Mouse (Mus musculus): ENCODE results near the gene Ubr1. TPM values are rescaled to one million over a fixed set of nuclear protein-coding genes. Genes with fewer than 3 reads are reported as not detected.
"Not testable (repeated sequence)": the region's sequence is repeated elsewhere in the genome, so short reads cannot be mapped to it uniquely, and the experiment has no call there.

Ubr1 gene
- polyA plus RNA-seq, 1 experiment from 2014 or later: 23.4 TPM

DNA sequence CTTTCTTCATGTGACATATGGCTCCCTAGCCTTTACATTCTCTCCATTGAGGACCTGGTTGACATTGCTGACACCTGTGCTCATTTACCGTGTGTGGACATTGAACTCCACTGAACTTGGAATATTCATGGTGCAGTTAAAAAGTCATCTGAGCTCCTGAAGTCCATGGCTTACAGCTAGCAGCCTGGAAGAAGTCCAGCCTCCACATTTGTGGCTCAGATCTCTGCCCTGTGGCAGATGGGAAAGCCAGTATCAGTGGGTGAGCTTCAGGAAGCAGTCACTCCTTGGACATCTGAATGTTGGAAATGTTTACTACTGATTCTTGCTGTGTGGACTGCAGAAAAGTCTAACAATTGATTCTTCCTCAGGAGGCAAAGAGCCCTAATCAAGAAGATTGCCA lies 36.5 kb upstream of the Ubr1 start:
- Histone ChIP-seq H3K4me3 (ENCODE audit: low read depth, low read length) (no peak overlapping the region), H3K9ac (ENCODE audit: low read depth, low read length) (no peak overlapping the region), H3K27me3 (replicated peaks; ENCODE audit: control insufficient read depth, insufficient read depth, low read length) (no peaks in the 10 kb centered on the region), H3K9me3 (ENCODE audit: control insufficient read depth, low read length) (no peaks in the 10 kb centered on the region), H3K4me2 (no peak overlapping the region), H3K36me3 (ENCODE audit: control insufficient read depth, insufficient read depth, low read length) (peaks cover under 1% of the 10 kb centered on the region; the same call in 1 of the 2 replicates), H3K27ac (ENCODE audit: low read depth, low read length) (no peak overlapping the region), H3K4me1 (replicated peaks; ENCODE audit: control insufficient read depth, insufficient read depth, low read length) (peaks cover 5% of the 10 kb centered on the region; the same call in 1 of the 2 replicates)
- no peak for DNase-seq (ENCODE audit: low spot score)
- 82% methylated on average over 1 of the region's 1 CpGs for WGBS
- ATAC-seq (replicated peaks; ENCODE audit: low FRiP score): no peak

DNA sequence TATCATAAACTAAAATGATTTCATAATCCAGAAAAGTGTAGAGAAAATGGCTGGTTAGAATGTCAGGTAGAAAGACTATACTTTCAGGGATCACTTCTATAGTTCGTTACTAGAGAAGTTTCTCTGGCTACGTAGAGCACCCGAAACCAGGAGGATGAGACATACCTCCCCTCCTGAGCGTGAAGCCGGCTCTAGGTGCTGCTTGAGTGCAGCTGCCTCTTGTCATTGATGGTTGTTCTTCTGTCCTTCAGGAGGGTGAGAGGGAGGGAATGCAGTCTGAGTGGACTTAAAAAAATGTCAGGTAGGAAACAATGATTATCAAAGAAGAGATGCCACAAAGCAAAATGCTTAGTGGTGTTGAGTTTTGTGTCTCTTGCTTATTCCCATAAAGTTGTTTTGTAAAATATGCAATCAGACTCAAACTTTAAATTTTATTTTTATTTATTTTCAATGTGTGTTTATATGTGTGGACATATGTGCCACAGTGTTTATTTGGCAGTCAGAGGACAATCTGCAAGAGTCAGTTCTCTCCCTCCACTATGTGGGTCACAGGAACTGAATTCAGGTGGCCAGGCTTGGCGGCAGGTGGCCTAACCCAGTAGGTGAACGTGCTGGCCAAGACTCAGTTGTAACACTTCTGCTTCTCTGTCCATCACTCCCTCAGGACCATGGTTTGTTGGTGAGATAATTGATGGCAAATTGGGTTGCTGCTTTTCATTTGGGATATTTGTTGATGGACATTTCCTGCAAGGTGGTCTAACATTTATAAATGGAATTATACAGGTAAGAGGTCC lies 33.7 kb upstream of the Ubr1 start:
- WGBS: 75% methylated on average over 7 of the region's 7 CpGs
- no peaks in the 10 kb centered on the region for H3K9me3 ChIP-seq (ENCODE audit: control insufficient read depth, low read length)
- no peak overlapping the region for H3K27ac ChIP-seq (ENCODE audit: low read depth, low read length)
- no peaks in the 10 kb centered on the region for H3K27me3 ChIP-seq (replicated peaks; ENCODE audit: control insufficient read depth, insufficient read depth, low read length)
- H3K4me1 ChIP-seq (replicated peaks; ENCODE audit: control insufficient read depth, insufficient read depth, low read length): peaks cover 3% of the 10 kb centered on the region; the same call in 1 of the 2 replicates
- H3K4me3 ChIP-seq (ENCODE audit: low read depth, low read length): no peak overlapping the region
- ATAC-seq (replicated peaks; ENCODE audit: low FRiP score) (no peak), DNase-seq (ENCODE audit: low spot score) (no peak)
- no peaks in the 10 kb centered on the region for H3K36me3 ChIP-seq (ENCODE audit: control insufficient read depth, insufficient read depth, low read length)
- no peak overlapping the region for H3K9ac ChIP-seq (ENCODE audit: low read depth, low read length)
- H3K4me2 ChIP-seq: no peak overlapping the region

DNA sequence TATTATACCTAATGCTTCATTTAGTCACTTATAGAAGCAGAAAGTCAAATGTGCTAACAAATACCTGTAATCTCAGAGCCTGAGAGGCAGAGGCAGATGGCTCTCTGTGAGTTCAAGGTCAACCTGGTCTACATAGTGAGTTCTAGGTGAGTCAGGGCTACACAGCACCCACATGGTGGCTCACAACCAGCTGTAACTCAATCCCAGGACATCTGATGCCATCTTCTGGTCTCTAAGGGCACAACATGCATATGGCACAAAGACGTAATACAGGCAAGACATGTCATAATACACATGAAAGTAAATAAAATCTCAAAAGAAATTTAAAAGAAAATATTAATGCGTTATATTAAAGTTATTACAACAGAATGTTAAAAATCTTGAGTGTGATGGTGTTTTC lies 33.1 kb upstream of the Ubr1 start:
- no peak for DNase-seq (ENCODE audit: low spot score)
- no peak for ATAC-seq (replicated peaks; ENCODE audit: low FRiP score)
- no peaks in the 10 kb centered on the region for H3K4me1 ChIP-seq (replicated peaks; ENCODE audit: control insufficient read depth, insufficient read depth, low read length)
- no peaks in the 10 kb centered on the region for H3K27me3 ChIP-seq (replicated peaks; ENCODE audit: control insufficient read depth, insufficient read depth, low read length)
- no peaks in the 10 kb centered on the region for H3K9me3 ChIP-seq (ENCODE audit: control insufficient read depth, low read length)
- no peak overlapping the region for H3K4me2 ChIP-seq
- H3K4me3 ChIP-seq (ENCODE audit: low read depth, low read length): no peak overlapping the region
- no peaks in the 10 kb centered on the region for H3K36me3 ChIP-seq (ENCODE audit: control insufficient read depth, insufficient read depth, low read length)
- no peak overlapping the region for H3K9ac ChIP-seq (ENCODE audit: low read depth, low read length)
- no peak overlapping the region for H3K27ac ChIP-seq (ENCODE audit: low read depth, low read length)
- 69% methylated on average over 2 of the region's 2 CpGs for WGBS

DNA sequence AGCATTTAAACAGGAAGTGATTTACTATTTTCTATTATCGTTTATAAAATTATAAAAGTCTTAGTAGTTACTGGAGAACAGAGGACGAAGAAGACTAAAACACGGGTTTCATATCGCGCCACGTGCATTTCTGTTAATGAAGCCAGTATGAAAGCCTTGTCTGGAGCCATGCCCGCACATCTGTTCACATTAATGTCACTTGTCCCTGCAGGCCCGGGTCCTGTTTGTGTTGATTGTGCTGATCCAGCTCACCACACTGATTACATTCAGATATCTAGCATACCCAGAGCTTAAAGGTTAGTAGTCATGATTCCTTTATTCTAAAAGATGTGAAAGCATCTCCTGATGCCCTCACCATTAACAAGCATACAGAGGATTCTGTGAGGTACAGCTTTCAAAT lies 28.3 kb upstream of the Ubr1 start:
- no peak overlapping the region for H3K9ac ChIP-seq (ENCODE audit: low read depth, low read length)
- ATAC-seq (replicated peaks; ENCODE audit: low FRiP score) (peak; percentile 53), DNase-seq (ENCODE audit: low spot score) (no peak)
- no peak overlapping the region for H3K4me3 ChIP-seq (ENCODE audit: low read depth, low read length)
- H3K4me1 ChIP-seq (replicated peaks; ENCODE audit: control insufficient read depth, insufficient read depth, low read length): no peaks in the 10 kb centered on the region
- H3K27me3 ChIP-seq (replicated peaks; ENCODE audit: control insufficient read depth, insufficient read depth, low read length): no peaks in the 10 kb centered on the region
- no peaks in the 10 kb centered on the region for H3K36me3 ChIP-seq (ENCODE audit: control insufficient read depth, insufficient read depth, low read length)
- WGBS: 77% methylated on average over 8 of the region's 8 CpGs
- H3K4me2 ChIP-seq: no peak overlapping the region
- no peak overlapping the region for H3K27ac ChIP-seq (ENCODE audit: low read depth, low read length)
- H3K9me3 ChIP-seq (ENCODE audit: control insufficient read depth, low read length): no peaks in the 10 kb centered on the region

DNA sequence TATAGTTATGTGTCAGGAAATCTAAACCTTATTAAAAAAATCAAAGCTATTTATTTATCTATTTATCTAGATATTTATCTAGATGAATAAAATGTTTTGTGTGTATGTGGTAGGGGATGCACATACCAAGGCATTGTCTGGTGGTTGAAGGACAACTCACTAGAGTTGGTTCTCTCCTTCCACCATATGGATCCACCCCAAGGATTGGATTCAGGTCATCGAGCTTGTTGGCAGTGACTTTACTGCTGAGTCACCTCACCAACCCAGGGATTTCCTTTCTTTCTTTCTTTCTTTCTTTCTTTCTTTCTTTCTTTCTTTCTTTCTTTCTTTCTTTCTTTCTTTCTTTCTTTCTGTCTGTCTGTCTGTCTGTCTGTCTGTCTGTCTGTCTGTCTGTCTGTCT lies 26.1 kb upstream of the Ubr1 start:
- WGBS: 86% methylated on average over 1 of the region's 1 CpGs

DNA sequence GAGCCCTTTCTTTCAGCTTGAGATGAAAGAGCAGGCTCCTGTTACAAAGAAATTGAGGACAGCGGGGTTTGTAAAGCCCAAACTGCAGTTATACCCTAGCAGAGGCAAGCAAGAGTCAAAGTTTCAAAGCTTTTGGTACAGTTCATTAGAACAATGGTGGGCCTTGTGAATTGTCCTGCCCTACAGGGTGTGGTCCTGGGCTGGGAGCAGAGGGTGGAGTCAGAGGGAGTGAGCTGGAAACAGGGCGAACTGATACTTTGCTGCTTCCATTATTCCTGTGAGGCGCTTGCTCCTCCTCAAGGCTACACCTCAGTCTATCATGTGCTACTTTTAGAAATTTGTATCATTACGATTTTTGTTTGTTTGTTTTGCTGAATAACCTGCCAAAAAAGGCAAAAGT lies 20.7 kb upstream of the Ubr1 start:
- ATAC-seq (replicated peaks; ENCODE audit: low FRiP score): no peak
- 77% methylated on average over 4 of the region's 4 CpGs for WGBS

More for the DNA sequence above, 26.1 kb upstream of the Ubr1 start:
- not testable (repeated sequence) for H3K36me3 ChIP-seq (ENCODE audit: control insufficient read depth, insufficient read depth, low read length); H3K27ac ChIP-seq (ENCODE audit: low read depth, low read length); H3K4me3 ChIP-seq (ENCODE audit: low read depth, low read length); DNase-seq (ENCODE audit: low spot score); ATAC-seq (replicated peaks; ENCODE audit: low FRiP score); H3K4me1 ChIP-seq (replicated peaks; ENCODE audit: control insufficient read depth, insufficient read depth, low read length); H3K9ac ChIP-seq (ENCODE audit: low read depth, low read length); H3K27me3 ChIP-seq (replicated peaks; ENCODE audit: control insufficient read depth, insufficient read depth, low read length); H3K9me3 ChIP-seq (ENCODE audit: control insufficient read depth, low read length); H3K4me2 ChIP-seq

DNA sequence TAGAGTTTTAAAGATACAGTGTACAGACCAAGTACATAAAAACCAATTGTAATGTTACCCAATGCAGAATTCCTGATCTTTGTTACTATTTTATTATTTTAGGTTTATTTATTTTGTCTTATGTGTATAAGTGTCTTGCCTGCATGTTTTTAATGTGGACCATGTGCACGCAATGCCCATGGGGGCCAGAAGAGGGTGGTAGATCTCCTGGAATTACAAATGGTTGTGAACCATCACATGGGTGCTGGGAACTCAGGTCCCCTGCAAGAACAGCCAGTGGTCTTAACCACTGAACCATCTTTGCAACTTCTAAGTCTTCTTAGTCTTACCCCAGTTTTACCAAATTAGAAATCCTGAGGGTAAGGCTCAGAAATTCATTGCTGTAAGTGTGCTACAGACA lies 14.7 kb upstream of the Ubr1 start:
- Histone ChIP-seq H3K27me3 (replicated peaks; ENCODE audit: control insufficient read depth, insufficient read depth, low read length) (no peaks in the 10 kb centered on the region), H3K9me3 (ENCODE audit: control insufficient read depth, low read length) (no peaks in the 10 kb centered on the region), H3K4me1 (replicated peaks; ENCODE audit: control insufficient read depth, insufficient read depth, low read length) (no peaks in the 10 kb centered on the region), H3K9ac (ENCODE audit: low read depth, low read length) (no peak overlapping the region), H3K27ac (ENCODE audit: low read depth, low read length) (no peak overlapping the region), H3K4me3 (ENCODE audit: low read depth, low read length) (no peak overlapping the region), H3K4me2 (no peak overlapping the region), H3K36me3 (ENCODE audit: control insufficient read depth, insufficient read depth, low read length) (no peaks in the 10 kb centered on the region)
- whole genome bisulfite sequencing: 89% methylated on average over 1 of the region's 1 CpGs
- DNase-seq (ENCODE audit: low spot score): no peak
- no peak for ATAC-seq (replicated peaks; ENCODE audit: low FRiP score)

More for the DNA sequence above, 20.7 kb upstream of the Ubr1 start:
- DNase-seq (ENCODE audit: low spot score): no peak
- Histone ChIP-seq H3K9ac (ENCODE audit: low read depth, low read length) (no peak overlapping the region), H3K27me3 (replicated peaks; ENCODE audit: control insufficient read depth, insufficient read depth, low read length) (no peaks in the 10 kb centered on the region), H3K36me3 (ENCODE audit: control insufficient read depth, insufficient read depth, low read length) (no peaks in the 10 kb centered on the region), H3K27ac (ENCODE audit: low read depth, low read length) (no peak overlapping the region), H3K9me3 (ENCODE audit: control insufficient read depth, low read length) (no peaks in the 10 kb centered on the region), H3K4me1 (replicated peaks; ENCODE audit: control insufficient read depth, insufficient read depth, low read length) (no peaks in the 10 kb centered on the region), H3K4me3 (ENCODE audit: low read depth, low read length) (no peak overlapping the region), H3K4me2 (no peak overlapping the region)

DNA sequence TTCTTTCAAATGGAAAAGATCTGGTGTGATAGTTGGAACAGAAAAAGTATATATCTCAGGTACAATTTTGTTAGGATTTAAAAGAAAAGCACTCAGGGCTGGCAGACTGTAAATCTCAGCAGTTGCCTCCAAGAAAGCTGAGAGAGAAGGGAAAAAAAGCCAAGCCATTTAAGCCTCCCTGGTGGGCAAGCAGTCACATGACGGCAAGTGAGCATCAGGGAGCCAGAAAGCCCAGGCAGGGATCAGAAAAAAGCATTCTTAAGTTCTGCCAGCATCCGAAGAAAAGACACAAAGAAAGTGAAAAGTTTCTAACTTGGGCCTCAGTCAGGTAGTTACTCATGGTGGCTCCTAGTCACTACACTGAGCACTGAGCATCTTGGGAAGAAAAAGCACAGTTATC lies 13.1 kb upstream of the Ubr1 start:
- Histone ChIP-seq H3K9me3 (ENCODE audit: control insufficient read depth, low read length) (no peaks in the 10 kb centered on the region), H3K36me3 (ENCODE audit: control insufficient read depth, insufficient read depth, low read length) (no peaks in the 10 kb centered on the region), H3K4me2 (no peak overlapping the region), H3K27me3 (replicated peaks; ENCODE audit: control insufficient read depth, insufficient read depth, low read length) (no peaks in the 10 kb centered on the region), H3K27ac (ENCODE audit: low read depth, low read length) (no peak overlapping the region), H3K4me3 (ENCODE audit: low read depth, low read length) (no peak overlapping the region), H3K9ac (ENCODE audit: low read depth, low read length) (no peak overlapping the region), H3K4me1 (replicated peaks; ENCODE audit: control insufficient read depth, insufficient read depth, low read length) (no peaks in the 10 kb centered on the region)
- 39% methylated on average over 2 of the region's 2 CpGs for WGBS
- DNase-seq (ENCODE audit: low spot score) (no peak), ATAC-seq (replicated peaks; ENCODE audit: low FRiP score) (no peak)

DNA sequence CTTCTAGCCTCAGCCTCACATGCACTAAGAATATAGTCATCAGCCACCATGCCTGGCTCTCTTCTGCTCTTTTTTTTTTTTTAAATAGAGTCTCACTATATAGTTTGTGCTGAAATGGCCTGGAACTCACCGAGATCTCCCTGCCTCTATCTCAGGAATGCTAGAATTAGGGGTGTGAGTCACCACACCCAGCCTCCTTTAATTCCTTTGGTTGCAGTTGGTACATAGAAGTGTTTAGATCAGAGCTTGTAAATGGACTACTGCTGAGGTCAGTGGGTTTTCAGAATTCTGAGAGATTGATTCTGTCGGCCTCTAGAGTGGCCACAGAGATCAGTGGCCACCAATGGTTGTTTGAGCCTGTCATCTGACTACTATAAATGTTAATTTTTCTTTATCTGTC lies 10.3 kb upstream of the Ubr1 start:
- Histone ChIP-seq H3K9ac (ENCODE audit: low read depth, low read length) (no peak overlapping the region), H3K4me1 (replicated peaks; ENCODE audit: control insufficient read depth, insufficient read depth, low read length) (no peaks in the 10 kb centered on the region), H3K36me3 (ENCODE audit: control insufficient read depth, insufficient read depth, low read length) (no peaks in the 10 kb centered on the region), H3K9me3 (ENCODE audit: control insufficient read depth, low read length) (no peaks in the 10 kb centered on the region), H3K27me3 (replicated peaks; ENCODE audit: control insufficient read depth, insufficient read depth, low read length) (no peaks in the 10 kb centered on the region), H3K27ac (ENCODE audit: low read depth, low read length) (no peak overlapping the region), H3K4me2 (no peak overlapping the region), H3K4me3 (ENCODE audit: low read depth, low read length) (no peak overlapping the region)
- 60% methylated on average over 2 of the region's 2 CpGs for WGBS
- no peak for DNase-seq (ENCODE audit: low spot score)
- ATAC-seq (replicated peaks; ENCODE audit: low FRiP score): no peak
